Mouse (Mus musculus): Measurements from ENCODE around the gene Tmeff2. TPM values are rescaled to one million over a fixed set of nuclear protein-coding genes. Genes with fewer than 3 reads are reported as not detected.

The Tmeff2 gene
- polyA plus RNA-seq, 1 experiment from 2014 or later = 3.0 TPM

DNA sequence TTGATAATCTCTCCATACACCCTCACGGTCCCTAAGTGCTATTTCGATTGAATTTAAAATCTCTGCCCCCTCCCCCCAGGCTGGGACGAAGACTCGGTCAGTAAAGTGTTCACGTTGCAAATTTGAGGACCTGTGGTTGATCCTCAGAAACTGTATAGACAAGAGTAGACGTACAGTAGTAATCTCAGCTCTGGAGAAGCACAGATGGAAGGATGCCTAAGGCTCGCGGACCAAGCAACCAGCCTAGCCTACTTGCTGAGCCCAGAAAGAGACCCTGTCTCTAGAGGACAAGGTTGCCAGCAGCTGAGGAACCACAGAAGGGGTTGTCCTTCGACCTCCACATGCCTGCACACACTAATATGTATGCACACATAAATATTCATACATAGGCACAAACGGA, 239.2 kb downstream of the Tmeff2 start:
- Histone ChIP-seq H3K4me3 (ENCODE audit: low read depth, low read length) (no peak overlapping the region), H3K27me3 (replicated peaks; ENCODE audit: insufficient read depth, low read length) (no peaks in the 10 kb centered on the region), H3K4me2 (replicated peaks; ENCODE audit: low read depth, low read length) (no peak overlapping the region), H3K27ac (ENCODE audit: low read length) (no peak overlapping the region), H3K9ac (replicated peaks; ENCODE audit: low read depth) (no peak overlapping the region), H3K4me1 (ENCODE audit: insufficient read depth, low read depth, low read length) (no peaks in the 10 kb centered on the region; the same call in 1 of the 2 replicates), H3K9me3 (ENCODE audit: low read length) (no peaks in the 10 kb centered on the region), H3K36me3 (ENCODE audit: insufficient read depth, low read length) (no peaks in the 10 kb centered on the region)
- ATAC-seq (no peak), DNase-seq (ENCODE audit: low spot score) (no peak)
- 70% methylated on average over 10 of the region's 10 CpGs for WGBS
- TF ChIP-seq EP300 (IDR thresholded peaks at IDR 0.05) (no peak), CTCF (IDR thresholded peaks at IDR 0.05) (no peak)

DNA sequence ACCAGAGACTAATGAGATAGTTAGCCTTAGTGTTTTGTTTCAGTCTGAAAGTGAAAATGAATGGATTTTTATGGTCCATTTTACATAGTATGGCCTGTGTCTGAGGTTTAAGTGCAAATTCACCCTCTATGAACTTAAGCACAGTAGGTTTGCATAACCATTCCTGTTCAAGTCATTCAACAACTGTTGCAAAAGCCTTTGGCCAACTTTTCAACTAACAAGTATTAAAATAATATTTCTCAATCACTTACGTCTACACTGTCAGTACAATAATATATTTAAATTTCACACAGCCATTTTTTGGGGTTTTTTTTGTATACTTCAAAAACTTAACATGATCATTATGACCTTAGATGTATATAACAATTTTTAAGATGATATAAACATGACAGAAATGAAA, 240.9 kb downstream of the Tmeff2 start:
- no peaks in the 10 kb centered on the region for H3K36me3 ChIP-seq (ENCODE audit: insufficient read depth, low read length)
- no peak for ATAC-seq
- no peak overlapping the region for H3K4me3 ChIP-seq (ENCODE audit: low read depth, low read length)
- H3K4me2 ChIP-seq (replicated peaks; ENCODE audit: low read depth, low read length) = no peak overlapping the region
- no peak overlapping the region for H3K9ac ChIP-seq (replicated peaks; ENCODE audit: low read depth)
- H3K27me3 ChIP-seq (replicated peaks; ENCODE audit: insufficient read depth, low read length) = no peaks in the 10 kb centered on the region
- DNase-seq (ENCODE audit: low spot score) = peak; percentile 11
- H3K9me3 ChIP-seq (ENCODE audit: low read length) = no peaks in the 10 kb centered on the region
- TF ChIP-seq EP300 (IDR thresholded peaks at IDR 0.05) (no peak), CTCF (IDR thresholded peaks at IDR 0.05) (no peak)
- H3K4me1 ChIP-seq (ENCODE audit: insufficient read depth, low read depth, low read length) = no peaks in the 10 kb centered on the region; the same call in 1 of the 2 replicates
- 59% methylated on average over 1 of the region's 1 CpGs for WGBS
- H3K27ac ChIP-seq (ENCODE audit: low read length) = no peak overlapping the region

DNA sequence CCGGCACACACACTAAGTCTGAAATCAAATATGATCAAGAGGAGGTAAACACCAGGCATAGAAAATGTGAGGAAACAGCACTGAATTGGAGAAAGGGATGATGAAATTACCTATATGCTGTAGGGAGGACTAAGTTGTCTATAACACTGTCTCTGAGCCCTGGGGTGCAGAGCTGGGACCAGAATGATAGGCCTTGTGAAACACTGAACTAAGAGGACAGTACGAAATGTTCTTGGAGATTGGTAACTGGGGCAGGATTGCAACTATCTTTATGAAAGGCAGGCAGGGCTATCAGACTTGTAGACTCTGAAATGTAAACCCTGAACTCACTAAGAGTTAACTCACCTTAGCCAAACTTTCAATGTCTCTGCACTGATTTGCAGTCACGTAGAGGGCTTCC, 242.3 kb downstream of the Tmeff2 start:
- Histone ChIP-seq H3K27me3 (replicated peaks; ENCODE audit: insufficient read depth, low read length) (no peaks in the 10 kb centered on the region), H3K36me3 (ENCODE audit: insufficient read depth, low read length) (no peaks in the 10 kb centered on the region), H3K9me3 (ENCODE audit: low read length) (no peaks in the 10 kb centered on the region), H3K4me2 (replicated peaks; ENCODE audit: low read depth, low read length) (no peak overlapping the region), H3K4me1 (ENCODE audit: insufficient read depth, low read depth, low read length) (no peaks in the 10 kb centered on the region), H3K27ac (ENCODE audit: low read length) (no peak overlapping the region), H3K4me3 (ENCODE audit: low read depth, low read length) (no peak overlapping the region), H3K9ac (replicated peaks; ENCODE audit: low read depth) (no peak overlapping the region)
- ATAC-seq (no peak), DNase-seq (ENCODE audit: low spot score) (no peak)
- 81% methylated on average over 3 of the region's 3 CpGs for WGBS
- TF ChIP-seq EP300 (IDR thresholded peaks at IDR 0.05) (0 out of 2 replicates have a peak, but pooled peaks have one; percentile 17), CTCF (IDR thresholded peaks at IDR 0.05) (no peak)

DNA sequence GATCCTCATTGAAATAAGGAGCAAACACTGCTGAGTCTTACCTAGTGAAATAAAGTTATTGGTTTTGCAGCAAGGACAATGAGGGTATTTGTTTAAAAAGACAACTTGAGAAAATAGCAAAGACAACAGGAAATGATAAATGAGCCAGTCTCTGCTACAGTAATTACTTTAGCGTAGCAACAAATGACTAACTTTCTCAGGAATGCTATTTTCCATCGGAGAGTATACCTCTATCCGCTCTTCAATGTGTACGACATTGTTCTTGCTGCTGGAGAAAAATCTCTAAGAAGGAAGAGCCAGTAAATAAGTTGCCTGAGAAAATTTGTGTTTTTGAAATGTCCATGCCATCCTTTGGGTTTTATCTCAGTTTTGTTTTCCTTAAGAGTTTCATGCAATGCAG, 245.2 kb downstream of the Tmeff2 start:
- Histone ChIP-seq H3K4me3 (ENCODE audit: low read depth, low read length) (no peak overlapping the region), H3K9ac (replicated peaks; ENCODE audit: low read depth) (no peak overlapping the region), H3K4me1 (ENCODE audit: insufficient read depth, low read depth, low read length) (no peaks in the 10 kb centered on the region), H3K27ac (ENCODE audit: low read length) (no peak overlapping the region), H3K9me3 (ENCODE audit: low read length) (no peaks in the 10 kb centered on the region), H3K36me3 (ENCODE audit: insufficient read depth, low read length) (no peaks in the 10 kb centered on the region), H3K4me2 (replicated peaks; ENCODE audit: low read depth, low read length) (no peak overlapping the region), H3K27me3 (replicated peaks; ENCODE audit: insufficient read depth, low read length) (no peaks in the 10 kb centered on the region)
- TF ChIP-seq CTCF (IDR thresholded peaks at IDR 0.05) = no peak
- no peak for TF ChIP-seq EP300 (IDR thresholded peaks at IDR 0.05)
- 57% methylated on average over 4 of the region's 4 CpGs for WGBS
- ATAC-seq (no peak), DNase-seq (ENCODE audit: low spot score) (no peak)

DNA sequence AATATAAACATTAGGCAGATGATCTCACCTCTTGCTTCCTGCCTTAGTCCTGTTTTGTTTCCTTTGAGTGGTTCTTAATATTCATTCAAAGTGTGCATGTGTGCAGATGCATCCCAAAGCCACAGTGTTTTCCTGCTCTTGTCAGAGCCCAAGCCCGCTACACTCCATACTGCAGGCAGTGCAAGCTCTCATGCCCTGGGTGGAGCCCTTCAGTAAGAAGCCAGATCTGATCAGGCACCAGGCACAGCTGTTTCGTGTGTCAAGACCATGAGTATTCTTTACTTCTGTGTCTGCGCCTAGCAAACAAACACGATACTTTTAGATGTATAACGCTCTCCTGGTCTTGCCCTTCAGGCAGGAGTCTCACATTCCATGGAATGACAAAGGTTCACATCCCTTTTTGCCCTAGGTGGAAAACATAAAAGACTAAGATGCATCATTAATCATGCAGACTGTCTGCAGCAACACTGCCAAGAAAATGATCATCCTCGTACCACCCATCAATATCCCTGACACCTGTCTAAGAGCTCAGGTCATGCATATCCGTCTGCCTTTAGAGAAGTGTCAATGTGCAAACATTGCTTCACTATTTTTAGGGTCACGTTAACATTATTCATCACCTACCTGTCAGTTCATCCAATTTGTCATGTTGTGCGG, 248.2 kb downstream of the Tmeff2 start:
- TF ChIP-seq CTCF (IDR thresholded peaks at IDR 0.05) (peak; percentile 58), EP300 (IDR thresholded peaks at IDR 0.05) (no peak)
- WGBS = 33% methylated on average over 9 of the region's 9 CpGs
- Histone ChIP-seq H3K9ac (replicated peaks; ENCODE audit: low read depth) (no peak overlapping the region), H3K4me1 (ENCODE audit: insufficient read depth, low read depth, low read length) (no peaks in the 10 kb centered on the region), H3K4me2 (replicated peaks; ENCODE audit: low read depth, low read length) (no peak overlapping the region), H3K36me3 (ENCODE audit: insufficient read depth, low read length) (no peaks in the 10 kb centered on the region), H3K27me3 (replicated peaks; ENCODE audit: insufficient read depth, low read length) (no peaks in the 10 kb centered on the region), H3K9me3 (ENCODE audit: low read length) (no peaks in the 10 kb centered on the region), H3K27ac (ENCODE audit: low read length) (no peak overlapping the region), H3K4me3 (ENCODE audit: low read depth, low read length) (no peak overlapping the region)
- DNase-seq (ENCODE audit: low spot score) (peak; percentile 42), ATAC-seq (peak; percentile 66; the same call in 1 of the 2 replicates)

DNA sequence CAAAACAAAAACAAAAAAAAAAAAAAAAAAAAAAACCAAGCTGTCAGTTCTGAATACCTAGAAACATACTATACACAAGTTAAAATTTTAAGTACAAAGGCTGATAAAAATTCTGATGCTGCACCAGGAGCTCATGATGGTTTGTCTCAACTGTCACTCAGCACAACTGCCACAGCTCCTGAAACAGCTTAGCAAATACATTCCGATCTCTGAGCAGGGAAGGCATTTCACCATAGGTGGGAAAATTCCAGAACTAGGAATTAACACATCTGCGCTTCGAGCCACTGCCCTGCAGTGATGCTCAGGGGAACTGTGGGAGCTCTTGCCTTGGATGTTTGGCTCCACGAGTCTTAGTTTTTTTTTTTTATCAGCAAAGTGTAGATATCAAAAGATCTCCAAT, 249.0 kb downstream of the Tmeff2 start:
- Histone ChIP-seq H3K27me3 (replicated peaks; ENCODE audit: insufficient read depth, low read length) (no peaks in the 10 kb centered on the region), H3K9ac (replicated peaks; ENCODE audit: low read depth) (no peak overlapping the region), H3K4me1 (ENCODE audit: insufficient read depth, low read depth, low read length) (no peaks in the 10 kb centered on the region), H3K9me3 (ENCODE audit: low read length) (no peaks in the 10 kb centered on the region), H3K4me3 (ENCODE audit: low read depth, low read length) (no peak overlapping the region), H3K4me2 (replicated peaks; ENCODE audit: low read depth, low read length) (no peak overlapping the region), H3K36me3 (ENCODE audit: insufficient read depth, low read length) (no peaks in the 10 kb centered on the region), H3K27ac (ENCODE audit: low read length) (no peak overlapping the region)
- DNase-seq (ENCODE audit: low spot score) = peak; percentile 44
- 43% methylated on average over 4 of the region's 4 CpGs for WGBS
- TF ChIP-seq EP300 (IDR thresholded peaks at IDR 0.05) (no peak), CTCF (IDR thresholded peaks at IDR 0.05) (no peak)
- ATAC-seq = peak; percentile 48; the same call in 1 of the 2 replicates
